Mouse (Mus musculus) liver, embryonic 11.5 days (tissue): Measurements from ENCODE around the gene Mrpl38. TPM values are rescaled to one million over a fixed set of nuclear protein-coding genes. Genes with fewer than 3 reads are reported as not detected.

ENCODE experiments used
- ATAC-seq: fragments of 200-750 bp; cut with Nextera tagmentation; replicated peaks from 2 replicates; pipeline ENCODE4 v1.8.0; 2017; ENCODE audit warnings: moderate number of reproducible peaks, mild to moderate bottlenecking, moderate TSS enrichment, moderate library complexity; ENCODE audit not compliant: low FRiP score
- DNase-seq: peaks from one replicate; pipeline ENCODE4 v3.0.0-alpha.2; 2017; ENCODE audit warnings: low spot score
- H3K27ac ChIP-seq: fragments of 300-500 bp; sonication (generic); 2 replicates; pipeline ENCODE4 v1.5.1; 2014; ENCODE audit warnings: mild to moderate bottlenecking, low read depth, low read length, control low read depth
- H3K27me3 ChIP-seq: fragments of 300-500 bp; sonication (generic); replicated peaks from 2 replicates; pipeline ENCODE4 v1.6.1; 2014; ENCODE audit warnings: low read length, mixed read lengths; ENCODE audit not compliant: control insufficient read depth, insufficient read depth
- H3K36me3 ChIP-seq: fragments of 300-500 bp; sonication (generic); 2 replicates; pipeline ENCODE4 v1.6.1; 2014; ENCODE audit warnings: mild to moderate bottlenecking, low read length, moderate library complexity, mixed read lengths; ENCODE audit not compliant: control insufficient read depth, insufficient read depth
- H3K4me1 ChIP-seq: fragments of 300-500 bp; sonication (generic); replicated peaks from 2 replicates; pipeline ENCODE4 v1.6.1; 2014; ENCODE audit warnings: low read length, mixed read lengths; ENCODE audit not compliant: control insufficient read depth, insufficient read depth
- H3K4me2 ChIP-seq: fragments of 300-500 bp; sonication (generic); 2 replicates; pipeline ENCODE4 v1.6.1; 2014; ENCODE audit warnings: mild to moderate bottlenecking, control low read depth, moderate library complexity
- H3K4me3 ChIP-seq: fragments of 300-500 bp; sonication (generic); 2 replicates; pipeline ENCODE4 v1.5.1; 2014; ENCODE audit warnings: low read depth, low read length, control low read depth
- H3K9ac ChIP-seq: fragments of 300-500 bp; sonication (generic); 2 replicates; pipeline ENCODE4 v1.6.1; 2014; ENCODE audit warnings: low read depth, low read length, control low read depth
- H3K9me3 ChIP-seq: fragments of 300-500 bp; sonication (generic); 2 replicates; pipeline ENCODE4 v1.6.1; 2016; ENCODE audit warnings: low read length, inconsistent platforms, mixed read lengths; ENCODE audit not compliant: control insufficient read depth
- WGBS: fragments of 180-500 bp; shearing (Covaris S2); extraction: QIAGEN DNeasy Blood & Tissue Kit; methylation state at CpG from one replicate; pipeline ENCODE4 v1.1.7; 2014; 5-methylcytosine and 5-hydroxymethylcytosine counted together
- polyA plus RNA-seq: library from polyadenylated mRNA; unstranded; fragments of >200 nt; fragmentation: Nextera tagmentation; extraction: Ambion mirVana; gene quantifications from 2 replicates; pipeline ENCODE4 v1.2.1, GENCODE M21; 2014

The Mrpl38 gene
- polyA plus RNA-seq, 1 experiment from 2014 or later: 121 TPM

DNA sequence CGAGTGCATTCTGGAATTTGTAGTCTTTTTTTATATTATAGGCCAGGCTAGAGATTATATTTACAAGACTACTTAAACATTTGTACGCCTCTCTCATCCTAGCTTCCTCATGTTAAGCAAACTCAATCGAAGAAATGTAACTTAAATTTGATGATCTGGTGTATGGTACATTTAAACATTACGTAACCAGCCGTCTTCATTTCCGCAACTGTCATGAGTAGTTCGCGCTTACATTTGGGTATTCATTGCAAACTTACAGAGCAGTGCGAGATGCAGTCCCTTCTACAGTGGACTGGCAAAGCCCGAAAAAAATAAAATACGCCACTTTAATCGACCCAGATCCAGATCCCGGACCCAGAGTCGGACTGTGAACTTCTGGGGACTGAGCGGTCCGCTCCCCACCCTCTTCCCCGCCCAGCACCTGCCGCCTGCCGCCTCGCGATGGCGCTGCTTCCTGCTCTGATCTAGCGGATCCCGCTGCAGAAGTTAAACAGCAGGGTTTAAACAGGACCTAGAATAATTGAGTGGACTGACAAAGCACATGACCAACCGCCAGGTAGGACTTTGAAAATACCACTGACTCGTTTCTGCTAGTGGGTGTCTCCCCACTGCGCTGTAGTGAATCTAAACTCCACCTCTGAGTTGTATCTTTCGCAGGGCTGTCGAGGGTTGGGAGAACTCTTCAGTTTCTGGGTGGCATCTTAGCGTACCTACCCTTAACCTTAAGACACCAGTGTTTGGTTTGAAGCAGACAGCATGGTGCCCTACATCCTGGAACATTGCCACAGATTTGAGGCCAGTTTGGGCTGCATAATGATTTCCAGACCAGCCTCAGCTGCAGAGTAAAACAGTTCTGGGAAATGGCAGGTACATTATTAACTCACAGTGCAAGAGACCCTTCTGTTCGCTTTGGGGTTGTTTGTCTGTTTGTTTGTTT is 51.2 kb downstream of the Mrpl38 start:
- 3% methylated on average over 31 of the region's 31 CpGs for WGBS
- DNase-seq (peak; percentile 91), ATAC-seq (peak; percentile 74)
- peaks cover 38% of the 10 kb centered on the region for H3K4me1 ChIP-seq
- H3K27ac ChIP-seq: peak overlapping the region; percentile 81
- peak overlapping the region; percentile 61 for H3K4me3 ChIP-seq
- peak overlapping the region; percentile 73 for H3K4me2 ChIP-seq
- H3K27me3 ChIP-seq: no peaks in the 10 kb centered on the region
- peaks cover 12% of the 10 kb centered on the region for H3K36me3 ChIP-seq
- no peaks in the 10 kb centered on the region for H3K9me3 ChIP-seq
- peak overlapping the region; percentile 79 for H3K9ac ChIP-seq

DNA sequence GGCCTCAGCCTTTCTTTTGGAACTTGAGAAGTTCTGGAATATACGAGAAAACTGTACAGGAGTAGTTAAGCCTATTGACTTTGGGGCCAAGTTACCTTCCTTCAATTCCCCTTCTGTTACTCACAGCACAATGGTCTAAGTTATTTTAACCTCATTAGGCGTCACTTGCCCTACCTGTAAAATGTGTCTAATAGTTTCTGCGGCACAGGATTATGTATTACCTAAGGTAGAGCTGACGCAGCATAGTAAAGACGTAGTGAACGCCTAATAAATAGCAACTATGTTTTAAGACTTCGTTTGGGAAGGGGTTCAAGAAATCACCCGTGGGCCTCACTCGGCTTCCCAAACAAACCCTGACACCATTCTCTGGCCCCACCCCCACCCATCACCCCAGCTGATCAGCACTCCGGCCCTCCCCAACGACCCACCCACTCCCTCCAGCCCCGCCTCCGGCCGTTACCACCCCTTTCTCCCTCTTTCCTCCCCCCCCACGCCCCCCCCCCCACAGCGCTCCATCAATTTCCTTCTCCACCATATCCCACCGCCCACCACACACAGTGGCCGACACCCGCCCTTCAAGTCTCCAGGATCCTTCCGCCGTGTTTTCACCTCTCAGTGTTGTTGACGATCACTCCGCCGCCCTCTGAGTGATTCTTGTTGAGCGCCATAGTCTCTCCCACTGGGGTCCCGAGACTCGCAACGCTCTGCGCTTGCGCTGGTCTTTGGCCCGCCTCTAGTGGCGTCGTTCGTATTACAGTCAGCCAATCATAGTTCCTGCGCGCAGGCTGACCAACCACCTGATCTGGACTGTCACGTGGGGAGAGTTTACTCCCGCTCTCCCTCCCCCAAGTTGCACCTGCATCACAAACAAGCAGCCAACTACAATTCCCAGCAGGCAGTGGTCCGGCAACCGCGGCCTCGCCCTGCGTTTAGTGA is 52.1 kb downstream of the Mrpl38 start, which contains the start of gene Wbp2:
TSS of gene Wbp2 (minus strand) at position 738 of the 936 bp plus-strand sequence.
- peak within 1 kb of the TSS; percentile 79 for H3K9ac ChIP-seq
- ATAC-seq (peak; percentile 90), DNase-seq (peak; percentile 91)
- H3K4me2 ChIP-seq: peak within 1 kb of the TSS; percentile 88
- peaks cover 38% of the 10 kb centered on the region for H3K4me1 ChIP-seq
- WGBS: 6% methylated on average over 40 of the region's 43 CpGs
- no peaks in the 10 kb centered on the region for H3K9me3 ChIP-seq
- peak within 1 kb of the TSS; percentile 61 for H3K4me3 ChIP-seq
- H3K36me3 ChIP-seq: peaks cover 17% of the 10 kb centered on the region
- H3K27me3 ChIP-seq: no peaks in the 10 kb centered on the region
- peak within 1 kb of the TSS; percentile 81 for H3K27ac ChIP-seq

DNA sequence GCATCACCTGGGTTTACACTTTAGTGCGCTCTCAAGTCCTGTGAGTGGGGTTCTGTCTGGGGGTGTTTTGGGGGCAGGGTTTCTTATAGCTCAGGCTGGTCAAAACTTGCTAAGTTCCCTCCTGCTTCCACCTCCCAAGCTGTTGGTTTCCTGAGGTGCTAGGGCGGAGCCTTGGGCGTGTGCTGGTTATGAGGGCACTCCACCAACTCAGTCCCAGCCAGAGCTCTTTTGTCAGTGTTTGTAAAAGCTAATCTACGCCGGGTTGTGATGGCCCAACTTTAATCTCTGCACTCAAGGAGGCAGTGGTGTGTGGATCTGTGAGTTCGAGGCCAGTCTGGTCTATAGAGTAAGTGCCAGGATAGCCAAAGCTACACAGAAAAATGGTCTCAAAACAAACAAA is 54.5 kb downstream of the Mrpl38 start:
- no peak overlapping the region for H3K4me2 ChIP-seq
- no peaks in the 10 kb centered on the region for H3K9me3 ChIP-seq
- H3K27me3 ChIP-seq: no peaks in the 10 kb centered on the region
- H3K27ac ChIP-seq: peak overlapping the region; percentile 60
- WGBS: 66% methylated on average over 6 of the region's 6 CpGs
- DNase-seq: no peak
- no peak overlapping the region for H3K4me3 ChIP-seq
- no peak overlapping the region for H3K9ac ChIP-seq
- no peak for ATAC-seq
- H3K36me3 ChIP-seq: peaks cover 28% of the 10 kb centered on the region
- H3K4me1 ChIP-seq: peaks cover 52% of the 10 kb centered on the region

DNA sequence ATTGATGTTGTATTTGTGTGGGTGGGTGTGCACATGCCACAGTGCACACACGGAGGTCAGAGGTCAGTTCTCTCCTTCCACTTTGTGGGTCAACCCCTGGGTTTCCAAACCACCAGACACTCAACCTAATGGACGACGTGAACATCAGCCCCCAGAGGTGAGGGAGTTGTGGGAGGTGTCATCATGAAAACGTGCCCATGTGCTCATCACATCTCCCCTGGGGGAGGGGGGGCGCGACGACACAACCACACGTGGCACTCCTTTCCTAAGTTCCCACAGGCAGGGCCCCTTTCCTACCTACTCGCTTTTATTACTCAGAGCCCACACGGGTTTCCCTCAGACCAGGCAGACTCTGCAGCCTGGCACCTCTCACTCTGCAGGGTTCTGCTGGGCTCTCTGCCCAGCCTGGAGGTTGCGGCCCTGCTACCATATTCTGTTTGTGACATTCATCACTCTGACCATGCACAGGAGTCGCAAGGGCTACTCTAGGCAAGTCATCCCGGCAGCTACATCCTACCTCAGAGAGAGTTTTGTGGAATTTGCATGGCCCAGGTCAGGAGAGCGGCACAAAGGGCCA is 55.5 kb downstream of the Mrpl38 start:
- no peak for ATAC-seq
- no peaks in the 10 kb centered on the region for H3K9me3 ChIP-seq
- 90% methylated on average over 14 of the region's 14 CpGs for WGBS
- H3K36me3 ChIP-seq: peaks cover 33% of the 10 kb centered on the region
- H3K4me1 ChIP-seq: peaks cover 56% of the 10 kb centered on the region
- no peak overlapping the region for H3K4me2 ChIP-seq
- H3K27me3 ChIP-seq: no peaks in the 10 kb centered on the region
- H3K9ac ChIP-seq: no peak overlapping the region
- H3K27ac ChIP-seq: no peak overlapping the region
- DNase-seq: no peak
- H3K4me3 ChIP-seq: no peak overlapping the region

Other genes with a start within 250 kb of the Mrpl38 start
- gene Smim5, start 238.9 kb downstream of the Mrpl38 start, polyA plus RNA-seq: 39.5 and 45.9 TPM in 2 replicates
- 3.5 and 3.6 TPM in 2 replicates for gene Smim6, start 226.9 kb downstream of the Mrpl38 start, polyA plus RNA-seq
- gene Sap30bp, start 205.6 kb downstream of the Mrpl38 start, polyA plus RNA-seq: 36.5 and 39.9 TPM in 2 replicates
- 19.8 and 22.9 TPM in 2 replicates for gene Recql5, start 205.4 kb downstream of the Mrpl38 start, polyA plus RNA-seq
- gene Itgb4, start 164.2 kb downstream of the Mrpl38 start, polyA plus RNA-seq: 0.60 and 0.77 TPM in 2 replicates
- 299 and 304 TPM in 2 replicates for gene Galk1, start 126.1 kb downstream of the Mrpl38 start, polyA plus RNA-seq
- gene H3f3b, start 110.9 kb downstream of the Mrpl38 start, polyA plus RNA-seq: 1,141 and 1,182 TPM in 2 replicates
- gene Unk, start 108.5 kb downstream of the Mrpl38 start, polyA plus RNA-seq: 28.9 and 34.1 TPM in 2 replicates
- 44.8 and 45.3 TPM in 2 replicates for gene Unc13d, start 60.9 kb downstream of the Mrpl38 start, polyA plus RNA-seq
- gene Wbp2, start 51.9 kb downstream of the Mrpl38 start, polyA plus RNA-seq: 98.8 and 105 TPM in 2 replicates
- 6.3 and 6.6 TPM in 2 replicates for gene Trim47, start 11.7 kb downstream of the Mrpl38 start, polyA plus RNA-seq
- 3.1 and 3.5 TPM in 2 replicates for gene Trim65, start 7.7 kb downstream of the Mrpl38 start, polyA plus RNA-seq
- 20.1 and 23.3 TPM in 2 replicates for gene Fbf1, start 29.3 kb upstream of the Mrpl38 start, polyA plus RNA-seq
- gene Ten1, start 60.0 kb upstream of the Mrpl38 start, polyA plus RNA-seq: 62.3 and 63.8 TPM in 2 replicates
- 22.7 and 23.6 TPM in 2 replicates for gene Acox1, start 60.2 kb upstream of the Mrpl38 start, polyA plus RNA-seq
- 0.56 TPM in 2 replicates for gene Evpl, start 99.2 kb upstream of the Mrpl38 start, polyA plus RNA-seq
- gene Srp68, start 135.3 kb upstream of the Mrpl38 start, polyA plus RNA-seq: 88.4 and 89.4 TPM in 2 replicates
- 0.11 TPM in 1 of 2 replicates, not detected in the other for gene Galr2, start 142.1 kb upstream of the Mrpl38 start, polyA plus RNA-seq
- 47.4 and 51.3 TPM in 2 replicates for gene Exoc7, start 168.4 kb upstream of the Mrpl38 start, polyA plus RNA-seq
- gene Foxj1, start 196.5 kb upstream of the Mrpl38 start, polyA plus RNA-seq: 1.2 and 1.3 TPM in 2 replicates